Mouse (Mus musculus) cortical plate, adult 2 months (tissue): Measurements from ENCODE around the gene Higd1a.

Experiments
- CTCF ChIP-seq: fragments of 200-500 bp; IDR thresholded peaks from 2 replicates; pipeline ENCODE4 v1.5.1; 2011; ENCODE audit warnings: mild to moderate bottlenecking, control low read depth, low read length; ENCODE audit not compliant: insufficient read depth; ENCODE audit errors: extremely low read depth
- POLR2A ChIP-seq: fragments of 200-500 bp; IDR thresholded peaks from 2 replicates; pipeline ENCODE4 v1.6.1; 2011; ENCODE audit warnings: mild to moderate bottlenecking, low read length, control low read depth; ENCODE audit not compliant: insufficient read depth; ENCODE audit errors: extremely low read depth

DNA sequence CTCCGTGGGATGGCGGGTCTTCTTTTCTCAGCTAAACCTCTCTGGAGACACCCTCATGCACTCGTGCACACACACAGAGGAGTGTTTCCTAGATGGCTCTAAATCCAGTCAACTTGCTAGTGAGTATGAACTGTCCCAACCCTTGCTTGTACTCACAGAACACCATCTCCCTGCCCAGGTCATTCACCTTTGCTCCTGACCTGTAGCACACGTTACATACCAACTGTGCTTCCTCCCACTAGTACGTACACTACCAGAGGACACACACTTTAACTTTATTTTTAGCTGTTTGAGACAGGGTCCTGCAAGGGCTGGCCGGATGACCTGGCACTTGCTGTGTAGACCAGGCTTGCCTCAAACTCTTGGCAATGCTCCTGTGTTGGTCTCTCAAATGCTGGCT, 20.2 kb downstream of the Higd1a start:
- TF ChIP-seq CTCF (no peak), POLR2A (no peak)
